Mouse (Mus musculus) lung, embryonic 14.5 days (tissue): Measurements from ENCODE around the gene Ogdhl. TPM values are rescaled to one million over a fixed set of nuclear protein-coding genes. Genes with fewer than 3 reads are reported as not detected.

Source experiments
- ATAC-seq: fragments of 200-750 bp; cut with Nextera tagmentation; 2 replicates; pipeline ENCODE4 v1.8.0; 2017; ENCODE audit warnings: mild to moderate bottlenecking, moderate TSS enrichment, moderate library complexity; ENCODE audit not compliant: insufficient read depth
- DNase-seq: peaks from one replicate; pipeline ENCODE4 v3.0.0-alpha.2; 2015
- H3K27ac ChIP-seq: fragments of 300-500 bp; sonication (generic); 2 replicates; pipeline ENCODE4 v1.5.1; 2014; ENCODE audit warnings: low read depth, mild to moderate bottlenecking, moderate library complexity
- H3K27me3 ChIP-seq: fragments of 300-500 bp; sonication (generic); 2 replicates; pipeline ENCODE4 v1.6.1; 2014; ENCODE audit warnings: low read length, control low read depth; ENCODE audit not compliant: insufficient read depth
- H3K36me3 ChIP-seq: fragments of 300-500 bp; sonication (generic); 2 replicates; pipeline ENCODE4 v1.6.1; 2014; ENCODE audit warnings: control low read depth; ENCODE audit not compliant: insufficient read depth
- H3K4me1 ChIP-seq: fragments of 300-500 bp; sonication (generic); 2 replicates; pipeline ENCODE4 v1.6.1; 2014; ENCODE audit warnings: antibody characterized with exemption, control low read depth; ENCODE audit not compliant: insufficient read depth
- H3K4me2 ChIP-seq: fragments of 300-500 bp; sonication (generic); 2 replicates; pipeline ENCODE4 v1.6.1; 2014; ENCODE audit warnings: mild to moderate bottlenecking
- H3K4me3 ChIP-seq: fragments of 300-500 bp; sonication (generic); 2 replicates; pipeline ENCODE4 v1.5.1; 2014; ENCODE audit warnings: low read depth, low read length
- H3K9ac ChIP-seq: fragments of 300-500 bp; sonication (generic); 2 replicates; pipeline ENCODE4 v1.6.1; 2014
- H3K9me3 ChIP-seq: fragments of 300-500 bp; sonication (generic); 2 replicates; pipeline ENCODE4 v1.6.1; 2016; ENCODE audit warnings: low read depth, low read length, control low read depth
- CTCF ChIP-seq: IDR thresholded peaks from 2 replicates; pipeline ENCODE4 v1.5.1; 2016; ENCODE audit warnings: antibody characterized with exemption, low read depth
- WGBS: fragments of 180-500 bp; shearing (Covaris S2); extraction: QIAGEN DNeasy Blood & Tissue Kit; methylation state at CpG from one replicate; pipeline ENCODE4 v1.1.7; 2014; 5-methylcytosine and 5-hydroxymethylcytosine counted together
- polyA plus RNA-seq: library from polyadenylated mRNA; unstranded; fragments of >200 nt; fragmentation: Nextera tagmentation; extraction: Ambion mirVana; gene quantifications from 2 replicates; pipeline ENCODE4 v1.2.1, GENCODE M21; 2014

Ogdhl gene
- polyA plus RNA-seq, 1 experiment from 2014 or later = 10.6 TPM

- DNase-seq = no peak
- Histone ChIP-seq H3K36me3 (no peaks in the 10 kb centered on the region), H3K9ac (no peak overlapping the region), H3K4me3 (no peak overlapping the region), H3K4me1 (no peaks in the 10 kb centered on the region), H3K4me2 (no peak overlapping the region), H3K27ac (no peak overlapping the region), H3K9me3 (no peaks in the 10 kb centered on the region), H3K27me3 (no peaks in the 10 kb centered on the region)
- no peak for ATAC-seq
- no peak for TF ChIP-seq CTCF
- 87% methylated on average over 5 of the region's 5 CpGs for WGBS
These were observed 1.4 kb downstream of the Ogdhl start for GRCm38 (mm10) chr14:32323221-32323620.

- WGBS = 81% methylated on average over 9 of the region's 9 CpGs
- ATAC-seq (no peak), DNase-seq (no peak)
- Histone ChIP-seq H3K9me3 (no peaks in the 10 kb centered on the region), H3K4me3 (no peak overlapping the region), H3K27me3 (no peaks in the 10 kb centered on the region), H3K9ac (no peak overlapping the region), H3K4me2 (no peak overlapping the region), H3K27ac (no peak overlapping the region), H3K36me3 (no peaks in the 10 kb centered on the region), H3K4me1 (no peaks in the 10 kb centered on the region)
- no peak for TF ChIP-seq CTCF
These were observed 5.5 kb downstream of the Ogdhl start for GRCm38 (mm10) chr14:32327366-32327765.

- Histone ChIP-seq H3K9me3 (no peaks in the 10 kb centered on the region), H3K36me3 (peaks cover 8% of the 10 kb centered on the region; the same call in 1 of the 2 replicates), H3K4me1 (no peaks in the 10 kb centered on the region), H3K27ac (no peak overlapping the region), H3K4me3 (no peak overlapping the region), H3K4me2 (no peak overlapping the region), H3K27me3 (no peaks in the 10 kb centered on the region), H3K9ac (no peak overlapping the region)
- TF ChIP-seq CTCF = no peak
- ATAC-seq = no peak
- WGBS = 78% methylated on average over 20 of the region's 20 CpGs
- no peak for DNase-seq
These were observed 11.0 kb downstream of the Ogdhl start for GRCm38 (mm10) chr14:32332515-32333445.

GRCm38 (mm10) chr14:32336021-32336420, 14.2 kb downstream of the Ogdhl start:
- Histone ChIP-seq H3K36me3 (peaks cover 12% of the 10 kb centered on the region; the same call in 1 of the 2 replicates), H3K4me2 (no peak overlapping the region), H3K4me3 (no peak overlapping the region), H3K9me3 (no peaks in the 10 kb centered on the region), H3K27me3 (no peaks in the 10 kb centered on the region), H3K27ac (no peak overlapping the region), H3K9ac (no peak overlapping the region), H3K4me1 (no peaks in the 10 kb centered on the region)
- no peak for ATAC-seq
- no peak for DNase-seq
- no peak for TF ChIP-seq CTCF
- 80% methylated on average over 6 of the region's 6 CpGs for WGBS

GRCm38 (mm10) chr14:32336547-32336946, 14.7 kb downstream of the Ogdhl start:
- H3K27ac ChIP-seq = no peak overlapping the region
- TF ChIP-seq CTCF = no peak
- DNase-seq (no peak), ATAC-seq (no peak)
- H3K4me2 ChIP-seq = no peak overlapping the region
- no peaks in the 10 kb centered on the region for H3K9me3 ChIP-seq
- H3K27me3 ChIP-seq = no peaks in the 10 kb centered on the region
- WGBS = 77% methylated on average over 11 of the region's 11 CpGs
- H3K9ac ChIP-seq = no peak overlapping the region
- peaks cover 12% of the 10 kb centered on the region; the same call in 1 of the 2 replicates for H3K36me3 ChIP-seq
- H3K4me1 ChIP-seq = no peaks in the 10 kb centered on the region
- no peak overlapping the region for H3K4me3 ChIP-seq

- Histone ChIP-seq H3K4me3 (no peak overlapping the region), H3K4me2 (no peak overlapping the region), H3K9ac (no peak overlapping the region), H3K27ac (no peak overlapping the region), H3K9me3 (no peaks in the 10 kb centered on the region), H3K36me3 (peaks cover 6% of the 10 kb centered on the region; the same call in 1 of the 2 replicates), H3K27me3 (no peaks in the 10 kb centered on the region), H3K4me1 (no peaks in the 10 kb centered on the region)
- ATAC-seq (no peak), DNase-seq (no peak)
- TF ChIP-seq CTCF = no peak
- 94% methylated on average over 7 of the region's 7 CpGs for WGBS
These were observed 20.0 kb downstream of the Ogdhl start for GRCm38 (mm10) chr14:32341823-32342222.

GRCm38 (mm10) chr14:32344176-32344575, 22.4 kb downstream of the Ogdhl start:
- WGBS = 89% methylated on average over 7 of the region's 7 CpGs
- no peak overlapping the region for H3K4me2 ChIP-seq
- no peak for ATAC-seq

More at GRCm38 (mm10) chr14:32344176-32344575, 22.4 kb downstream of the Ogdhl start:
- TF ChIP-seq CTCF = no peak
- Histone ChIP-seq H3K9me3 (no peaks in the 10 kb centered on the region), H3K9ac (no peak overlapping the region), H3K27ac (no peak overlapping the region), H3K4me1 (no peaks in the 10 kb centered on the region), H3K27me3 (no peaks in the 10 kb centered on the region), H3K4me3 (no peak overlapping the region), H3K36me3 (peaks cover 4% of the 10 kb centered on the region; the same call in 1 of the 2 replicates)
- no peak for DNase-seq
